Mouse (Mus musculus): ENCODE results near the gene Slc17a8. TPM values are rescaled to one million over a fixed set of nuclear protein-coding genes. Genes with fewer than 3 reads are reported as not detected.
"Not testable (repeated sequence)": the region's sequence is repeated elsewhere in the genome, so short reads cannot be mapped to it uniquely, and the experiment has no call there.

Gene Slc17a8
- polyA plus RNA-seq (2015; fragmentation: Nextera tagmentation; extraction: Ambion mirVana), result 0.11 and 0.14 TPM in 2 replicates

GRCm38 (mm10) chr10:89621129-89621528 lies at the start of gene Slc17a8:
Gene Slc17a8, minus strand, starts transcription at chr10:89621253.
- no peaks in the 10 kb centered on the region for H3K9me3 ChIP-seq (ENCODE audit: control insufficient read depth, low read length)
- whole genome bisulfite sequencing, result 22% methylated on average over 7 of the region's 7 CpGs
- 0 out of 2 replicates have a peak within 1 kb of the TSS, but pooled peaks have one; percentile 11 for H3K9ac ChIP-seq (ENCODE audit: low read length)
- H3K4me1 ChIP-seq (replicated peaks; ENCODE audit: control insufficient read depth, insufficient read depth, low read length), result no peaks in the 10 kb centered on the region
- H3K27ac ChIP-seq (ENCODE audit: low read length), result no peak within 1 kb of the TSS
- no peak for ATAC-seq (ENCODE audit: low read depth)
- H3K4me2 ChIP-seq (ENCODE audit: low read depth, low read length), result no peak within 1 kb of the TSS
- H3K4me3 ChIP-seq (ENCODE audit: low read length), result no peak within 1 kb of the TSS
- H3K27me3 ChIP-seq (ENCODE audit: control insufficient read depth, insufficient read depth, low read depth, low read length), result no peaks in the 10 kb centered on the region
- H3K36me3 ChIP-seq (ENCODE audit: control insufficient read depth, insufficient read depth, low read length), result no peaks in the 10 kb centered on the region

GRCm38 (mm10) chr10:89670371-89670770 lies 49.3 kb upstream of the Slc17a8 start:
- not testable (repeated sequence) for H3K4me1 ChIP-seq (replicated peaks; ENCODE audit: control insufficient read depth, insufficient read depth, low read length); ATAC-seq (ENCODE audit: low read depth); H3K9ac ChIP-seq (ENCODE audit: low read length); H3K9me3 ChIP-seq (ENCODE audit: control insufficient read depth, low read length); H3K4me2 ChIP-seq (ENCODE audit: low read depth, low read length); H3K4me3 ChIP-seq (ENCODE audit: low read length); H3K27ac ChIP-seq (ENCODE audit: low read length); H3K27me3 ChIP-seq (ENCODE audit: control insufficient read depth, insufficient read depth, low read depth, low read length); H3K36me3 ChIP-seq (ENCODE audit: control insufficient read depth, insufficient read depth, low read length)
- 92% methylated on average over 5 of the region's 5 CpGs for WGBS

GRCm38 (mm10) chr10:89667571-89667970 lies 46.5 kb upstream of the Slc17a8 start:
- H3K4me2 ChIP-seq (ENCODE audit: low read depth, low read length), result no peak overlapping the region
- no peaks in the 10 kb centered on the region for H3K27me3 ChIP-seq (ENCODE audit: control insufficient read depth, insufficient read depth, low read depth, low read length)
- no peaks in the 10 kb centered on the region for H3K9me3 ChIP-seq (ENCODE audit: control insufficient read depth, low read length)
- peaks cover 2% of the 10 kb centered on the region; the same call in 1 of the 2 replicates for H3K36me3 ChIP-seq (ENCODE audit: control insufficient read depth, insufficient read depth, low read length)
- H3K4me3 ChIP-seq (ENCODE audit: low read length), result no peak overlapping the region
- WGBS, result 83% methylated on average over 7 of the region's 7 CpGs
- no peak for ATAC-seq (ENCODE audit: low read depth)
- H3K4me1 ChIP-seq (replicated peaks; ENCODE audit: control insufficient read depth, insufficient read depth, low read length), result no peaks in the 10 kb centered on the region
- no peak overlapping the region for H3K9ac ChIP-seq (ENCODE audit: low read length)
- H3K27ac ChIP-seq (ENCODE audit: low read length), result no peak overlapping the region

- Histone ChIP-seq H3K9ac (ENCODE audit: low read length) (no peak overlapping the region), H3K4me2 (ENCODE audit: low read depth, low read length) (no peak overlapping the region), H3K4me3 (ENCODE audit: low read length) (no peak overlapping the region), H3K36me3 (ENCODE audit: control insufficient read depth, insufficient read depth, low read length) (peaks cover 7% of the 10 kb centered on the region), H3K9me3 (ENCODE audit: control insufficient read depth, low read length) (no peaks in the 10 kb centered on the region), H3K27ac (ENCODE audit: low read length) (no peak overlapping the region), H3K4me1 (replicated peaks; ENCODE audit: control insufficient read depth, insufficient read depth, low read length) (no peaks in the 10 kb centered on the region), H3K27me3 (ENCODE audit: control insufficient read depth, insufficient read depth, low read depth, low read length) (no peaks in the 10 kb centered on the region)
- WGBS, result 91% methylated on average over 9 of the region's 9 CpGs
- ATAC-seq (ENCODE audit: low read depth), result no peak
Measured at GRCm38 (mm10) chr10:89665679-89666078, 44.6 kb upstream of the Slc17a8 start.

- Histone ChIP-seq H3K36me3 (ENCODE audit: control insufficient read depth, insufficient read depth, low read length) (peaks cover 7% of the 10 kb centered on the region), H3K27ac (ENCODE audit: low read length) (no peak overlapping the region), H3K4me2 (ENCODE audit: low read depth, low read length) (no peak overlapping the region), H3K27me3 (ENCODE audit: control insufficient read depth, insufficient read depth, low read depth, low read length) (no peaks in the 10 kb centered on the region), H3K4me1 (replicated peaks; ENCODE audit: control insufficient read depth, insufficient read depth, low read length) (no peaks in the 10 kb centered on the region), H3K4me3 (ENCODE audit: low read length) (no peak overlapping the region), H3K9me3 (ENCODE audit: control insufficient read depth, low read length) (no peaks in the 10 kb centered on the region), H3K9ac (ENCODE audit: low read length) (no peak overlapping the region)
- 91% methylated on average over 8 of the region's 8 CpGs for WGBS
- no peak for ATAC-seq (ENCODE audit: low read depth)
Measured at GRCm38 (mm10) chr10:89664977-89665645, 44.1 kb upstream of the Slc17a8 start.

- Histone ChIP-seq H3K27ac (ENCODE audit: low read length) (no peak overlapping the region), H3K27me3 (ENCODE audit: control insufficient read depth, insufficient read depth, low read depth, low read length) (no peaks in the 10 kb centered on the region), H3K36me3 (ENCODE audit: control insufficient read depth, insufficient read depth, low read length) (peaks cover 24% of the 10 kb centered on the region), H3K9ac (ENCODE audit: low read length) (no peak overlapping the region), H3K4me2 (ENCODE audit: low read depth, low read length) (no peak overlapping the region), H3K9me3 (ENCODE audit: control insufficient read depth, low read length) (no peaks in the 10 kb centered on the region), H3K4me1 (replicated peaks; ENCODE audit: control insufficient read depth, insufficient read depth, low read length) (no peaks in the 10 kb centered on the region), H3K4me3 (ENCODE audit: low read length) (no peak overlapping the region)
- WGBS, result 73% methylated on average over 5 of the region's 5 CpGs
- ATAC-seq (ENCODE audit: low read depth), result no peak
Measured at GRCm38 (mm10) chr10:89656366-89656765, 35.3 kb upstream of the Slc17a8 start.

- no peaks in the 10 kb centered on the region for H3K27me3 ChIP-seq (ENCODE audit: control insufficient read depth, insufficient read depth, low read depth, low read length)
- 83% methylated on average over 8 of the region's 8 CpGs for WGBS
- no peak for ATAC-seq (ENCODE audit: low read depth)
- H3K9ac ChIP-seq (ENCODE audit: low read length), result no peak overlapping the region
- no peaks in the 10 kb centered on the region for H3K4me1 ChIP-seq (replicated peaks; ENCODE audit: control insufficient read depth, insufficient read depth, low read length)
- H3K27ac ChIP-seq (ENCODE audit: low read length), result no peak overlapping the region
- no peak overlapping the region for H3K4me2 ChIP-seq (ENCODE audit: low read depth, low read length)
- H3K9me3 ChIP-seq (ENCODE audit: control insufficient read depth, low read length), result no peaks in the 10 kb centered on the region
- no peak overlapping the region for H3K4me3 ChIP-seq (ENCODE audit: low read length)
- peaks cover 23% of the 10 kb centered on the region for H3K36me3 ChIP-seq (ENCODE audit: control insufficient read depth, insufficient read depth, low read length)
Measured at GRCm38 (mm10) chr10:89652912-89653311, 31.9 kb upstream of the Slc17a8 start.

- Histone ChIP-seq H3K9ac (ENCODE audit: low read length) (no peak overlapping the region), H3K4me3 (ENCODE audit: low read length) (no peak overlapping the region), H3K4me2 (ENCODE audit: low read depth, low read length) (no peak overlapping the region), H3K9me3 (ENCODE audit: control insufficient read depth, low read length) (no peaks in the 10 kb centered on the region), H3K27ac (ENCODE audit: low read length) (no peak overlapping the region), H3K4me1 (replicated peaks; ENCODE audit: control insufficient read depth, insufficient read depth, low read length) (no peaks in the 10 kb centered on the region), H3K27me3 (ENCODE audit: control insufficient read depth, insufficient read depth, low read depth, low read length) (no peaks in the 10 kb centered on the region), H3K36me3 (ENCODE audit: control insufficient read depth, insufficient read depth, low read length) (peaks cover 16% of the 10 kb centered on the region)
- ATAC-seq (ENCODE audit: low read depth), result no peak
- WGBS, result 81% methylated on average over 1 of the region's 1 CpGs
Measured at GRCm38 (mm10) chr10:89651691-89652090, 30.6 kb upstream of the Slc17a8 start.

GRCm38 (mm10) chr10:89646918-89647317 lies 25.9 kb upstream of the Slc17a8 start:
- Histone ChIP-seq H3K36me3 (ENCODE audit: control insufficient read depth, insufficient read depth, low read length) (peaks cover 7% of the 10 kb centered on the region), H3K9ac (ENCODE audit: low read length) (no peak overlapping the region), H3K27me3 (ENCODE audit: control insufficient read depth, insufficient read depth, low read depth, low read length) (no peaks in the 10 kb centered on the region), H3K27ac (ENCODE audit: low read length) (no peak overlapping the region), H3K4me3 (ENCODE audit: low read length) (no peak overlapping the region), H3K9me3 (ENCODE audit: control insufficient read depth, low read length) (no peaks in the 10 kb centered on the region), H3K4me2 (ENCODE audit: low read depth, low read length) (no peak overlapping the region), H3K4me1 (replicated peaks; ENCODE audit: control insufficient read depth, insufficient read depth, low read length) (no peaks in the 10 kb centered on the region)
- no peak for ATAC-seq (ENCODE audit: low read depth)
- 77% methylated on average over 9 of the region's 9 CpGs for WGBS

All from lung, embryonic 16.5 days (tissue).